Mouse (Mus musculus): Measurements from ENCODE around the gene Ahdc1. TPM values are rescaled to one million over a fixed set of nuclear protein-coding genes. Genes with fewer than 3 reads are reported as not detected.

The Ahdc1 gene
- polyA plus RNA-seq, 1 experiment from 2014 or later: 7.5 TPM

- no peak overlapping the region for H3K9ac ChIP-seq (ENCODE audit: low read length)
- DNase-seq (ENCODE audit: low spot score): no peak
- no peaks in the 10 kb centered on the region for H3K9me3 ChIP-seq (ENCODE audit: control insufficient read depth, low read length)
- H3K4me2 ChIP-seq (ENCODE audit: low read depth, low read length, severe bottlenecking): no peak overlapping the region
- peaks cover 17% of the 10 kb centered on the region for H3K4me1 ChIP-seq (replicated peaks; ENCODE audit: control insufficient read depth, insufficient read depth, low read length)
- no peaks in the 10 kb centered on the region for H3K36me3 ChIP-seq (ENCODE audit: control insufficient read depth, insufficient read depth, low read length)
- H3K27me3 ChIP-seq (ENCODE audit: control insufficient read depth, insufficient read depth, low read length): peaks cover 8% of the 10 kb centered on the region
- no peak for ATAC-seq (replicated peaks; ENCODE audit: low FRiP score)
- no peak overlapping the region for H3K4me3 ChIP-seq (ENCODE audit: low read depth, low read length)
- no peak overlapping the region for H3K27ac ChIP-seq (ENCODE audit: low read depth, low read length)
- WGBS: 92% methylated on average over 6 of the region's 6 CpGs
These were observed 76.2 kb downstream of the Ahdc1 start for GRCm38 (mm10) chr4:133087177-133087714.

DNA sequence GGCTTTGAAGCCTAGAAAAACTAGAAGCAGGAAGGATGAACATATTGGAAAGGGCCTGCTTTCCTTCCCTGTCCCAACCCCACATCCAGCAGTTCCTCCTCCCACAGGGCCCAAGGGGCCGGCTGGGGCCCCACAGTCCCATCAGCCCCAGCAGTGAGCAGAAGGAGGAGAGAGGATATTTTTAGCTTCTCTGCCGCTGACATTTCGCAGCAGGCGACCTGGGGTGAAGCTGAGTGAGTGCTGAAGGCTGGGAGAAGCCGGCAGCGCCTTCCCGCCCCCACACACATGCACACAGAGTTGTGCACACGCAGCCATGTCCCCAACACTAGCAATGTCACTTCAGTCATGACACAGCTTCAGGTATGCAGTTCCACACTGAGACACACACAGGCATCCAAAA, 76.8 kb downstream of the Ahdc1 start:
- WGBS: 50% methylated on average over 8 of the region's 8 CpGs
- Histone ChIP-seq H3K9me3 (ENCODE audit: control insufficient read depth, low read length) (no peaks in the 10 kb centered on the region), H3K36me3 (ENCODE audit: control insufficient read depth, insufficient read depth, low read length) (no peaks in the 10 kb centered on the region), H3K4me2 (ENCODE audit: low read depth, low read length, severe bottlenecking) (no peak overlapping the region), H3K27me3 (ENCODE audit: control insufficient read depth, insufficient read depth, low read length) (peaks cover 10% of the 10 kb centered on the region), H3K9ac (ENCODE audit: low read length) (no peak overlapping the region; the same call in 1 of the 2 replicates), H3K4me1 (replicated peaks; ENCODE audit: control insufficient read depth, insufficient read depth, low read length) (peaks cover 21% of the 10 kb centered on the region), H3K27ac (ENCODE audit: low read depth, low read length) (no peak overlapping the region), H3K4me3 (ENCODE audit: low read depth, low read length) (no peak overlapping the region)
- DNase-seq (ENCODE audit: low spot score) (no peak), ATAC-seq (replicated peaks; ENCODE audit: low FRiP score) (no peak)

DNA sequence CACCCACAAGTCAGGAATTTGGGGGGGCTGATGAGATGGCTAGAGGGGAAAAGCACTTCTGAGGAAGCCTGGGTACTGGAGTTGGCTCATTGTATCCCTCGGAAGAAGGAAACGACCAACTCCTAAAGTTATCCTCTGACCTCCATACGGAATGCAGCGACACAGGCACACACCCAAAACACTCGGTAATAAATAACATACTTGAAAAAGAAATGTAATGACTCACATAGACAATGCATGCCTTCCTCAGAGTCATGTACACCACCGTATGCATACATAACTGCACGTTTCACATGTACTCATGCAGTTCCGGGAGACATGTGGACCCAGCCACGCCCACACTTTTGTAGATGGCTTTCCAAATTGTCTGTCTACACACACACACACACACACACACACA, 78.3 kb downstream of the Ahdc1 start:
- H3K27ac ChIP-seq (ENCODE audit: low read depth, low read length): no peak overlapping the region
- peaks cover 10% of the 10 kb centered on the region for H3K27me3 ChIP-seq (ENCODE audit: control insufficient read depth, insufficient read depth, low read length)

DNA sequence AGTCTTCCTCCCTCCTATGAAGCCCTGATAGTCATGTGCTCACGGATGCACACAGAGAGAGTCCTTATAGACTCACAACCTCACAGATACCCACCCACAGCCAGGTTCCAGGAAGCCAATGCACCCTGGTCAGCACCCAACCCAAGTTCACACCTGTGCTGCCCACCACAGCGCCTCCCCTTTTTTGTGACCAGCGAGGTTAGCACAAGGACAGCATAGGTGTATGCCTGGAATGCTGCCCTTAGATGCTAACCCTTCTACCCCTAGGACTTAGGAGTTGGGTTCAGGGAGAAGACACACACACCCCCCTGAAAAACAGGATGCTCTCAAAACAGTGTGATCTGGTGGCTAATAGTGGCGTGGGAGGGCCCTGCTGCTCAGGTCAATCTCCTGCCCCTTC, 78.7 kb downstream of the Ahdc1 start:
- Histone ChIP-seq H3K36me3 (ENCODE audit: control insufficient read depth, insufficient read depth, low read length) (no peaks in the 10 kb centered on the region), H3K27me3 (ENCODE audit: control insufficient read depth, insufficient read depth, low read length) (peaks cover 9% of the 10 kb centered on the region), H3K4me2 (ENCODE audit: low read depth, low read length, severe bottlenecking) (no peak overlapping the region), H3K4me1 (replicated peaks; ENCODE audit: control insufficient read depth, insufficient read depth, low read length) (peaks cover 24% of the 10 kb centered on the region), H3K27ac (ENCODE audit: low read depth, low read length) (no peak overlapping the region), H3K9ac (ENCODE audit: low read length) (no peak overlapping the region), H3K4me3 (ENCODE audit: low read depth, low read length) (no peak overlapping the region), H3K9me3 (ENCODE audit: control insufficient read depth, low read length) (no peaks in the 10 kb centered on the region)
- 85% methylated on average over 4 of the region's 4 CpGs for WGBS
- ATAC-seq (replicated peaks; ENCODE audit: low FRiP score) (no peak), DNase-seq (ENCODE audit: low spot score) (no peak)

More for the DNA sequence above, 78.3 kb downstream of the Ahdc1 start:
- no peaks in the 10 kb centered on the region for H3K9me3 ChIP-seq (ENCODE audit: control insufficient read depth, low read length)
- ATAC-seq (replicated peaks; ENCODE audit: low FRiP score) (no peak), DNase-seq (ENCODE audit: low spot score) (no peak)
- no peaks in the 10 kb centered on the region for H3K36me3 ChIP-seq (ENCODE audit: control insufficient read depth, insufficient read depth, low read length)
- H3K9ac ChIP-seq (ENCODE audit: low read length): no peak overlapping the region
- peaks cover 25% of the 10 kb centered on the region for H3K4me1 ChIP-seq (replicated peaks; ENCODE audit: control insufficient read depth, insufficient read depth, low read length)
- H3K4me3 ChIP-seq (ENCODE audit: low read depth, low read length): no peak overlapping the region
- WGBS: 91% methylated on average over 9 of the region's 9 CpGs
- H3K4me2 ChIP-seq (ENCODE audit: low read depth, low read length, severe bottlenecking): no peak overlapping the region

DNA sequence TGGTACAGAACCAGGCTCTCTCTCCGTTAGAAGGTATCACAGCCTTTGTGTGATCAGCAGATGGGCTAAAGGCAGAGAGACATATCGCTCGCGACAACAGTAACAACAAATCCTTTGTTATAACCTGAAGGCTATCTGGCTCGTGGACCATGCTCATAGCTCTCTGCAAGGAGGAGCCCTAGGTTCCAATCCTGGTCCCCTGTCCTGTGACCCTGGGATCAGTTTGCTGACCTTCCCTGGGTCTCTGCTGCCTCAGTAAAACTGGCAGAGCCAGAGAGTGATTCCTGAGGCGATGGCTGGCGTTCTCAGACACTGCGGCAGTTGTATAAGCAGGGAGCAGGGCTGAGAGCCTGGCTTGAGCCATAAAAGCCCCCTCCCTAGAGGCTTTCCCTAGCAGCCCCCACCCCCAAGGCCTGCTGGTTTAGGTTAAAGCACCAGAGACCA, 79.2 kb downstream of the Ahdc1 start:
- Histone ChIP-seq H3K36me3 (ENCODE audit: control insufficient read depth, insufficient read depth, low read length) (no peaks in the 10 kb centered on the region), H3K27me3 (ENCODE audit: control insufficient read depth, insufficient read depth, low read length) (peaks cover 4% of the 10 kb centered on the region), H3K4me3 (ENCODE audit: low read depth, low read length) (no peak overlapping the region), H3K4me2 (ENCODE audit: low read depth, low read length, severe bottlenecking) (no peak overlapping the region), H3K4me1 (replicated peaks; ENCODE audit: control insufficient read depth, insufficient read depth, low read length) (peaks cover 24% of the 10 kb centered on the region), H3K9me3 (ENCODE audit: control insufficient read depth, low read length) (no peaks in the 10 kb centered on the region), H3K9ac (ENCODE audit: low read length) (peak overlapping the region; percentile 12; the same call in 1 of the 2 replicates), H3K27ac (ENCODE audit: low read depth, low read length) (no peak overlapping the region)
- ATAC-seq (replicated peaks; ENCODE audit: low FRiP score): no peak
- DNase-seq (ENCODE audit: low spot score): no peak
- 47% methylated on average over 8 of the region's 8 CpGs for whole genome bisulfite sequencing

DNA sequence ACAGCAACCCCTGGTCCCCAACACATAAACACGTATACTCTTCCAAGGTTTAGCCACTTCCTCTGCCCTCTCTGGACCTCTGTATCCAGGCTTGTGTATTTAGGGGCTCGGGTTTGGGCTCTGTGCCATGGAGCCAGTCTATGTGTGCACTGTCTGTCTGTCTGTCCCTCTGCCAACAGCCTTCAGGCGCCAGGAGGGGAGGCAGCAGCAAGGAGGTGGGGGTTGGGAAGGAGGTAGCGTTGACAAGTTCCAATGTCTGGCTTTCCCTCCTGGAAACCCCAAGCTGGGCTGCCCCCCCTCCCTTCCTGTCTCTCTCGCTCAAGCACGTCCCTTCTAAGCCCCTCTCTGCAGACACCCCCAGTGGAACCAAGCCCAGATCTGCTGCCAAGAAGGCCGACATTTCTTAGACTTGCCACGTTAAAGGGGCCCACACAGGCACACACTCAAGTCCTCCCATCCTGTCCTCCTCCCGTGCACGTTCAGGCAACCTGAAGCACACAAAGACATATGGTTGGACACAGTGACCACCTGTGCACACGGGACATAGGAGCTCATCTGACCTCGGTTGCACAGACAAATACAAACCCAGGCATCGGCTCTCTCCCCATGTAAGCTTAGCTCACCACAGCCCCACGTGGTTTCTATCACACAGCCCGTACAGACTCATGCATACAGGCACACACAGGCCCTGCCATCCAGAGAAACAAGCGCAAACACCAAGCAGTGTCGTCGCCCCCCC, 79.8 kb downstream of the Ahdc1 start:
- Histone ChIP-seq H3K4me1 (replicated peaks; ENCODE audit: control insufficient read depth, insufficient read depth, low read length) (peaks cover 25% of the 10 kb centered on the region), H3K9ac (ENCODE audit: low read length) (peak overlapping the region; percentile 12; the same call in 1 of the 2 replicates), H3K36me3 (ENCODE audit: control insufficient read depth, insufficient read depth, low read length) (no peaks in the 10 kb centered on the region), H3K4me3 (ENCODE audit: low read depth, low read length) (no peak overlapping the region), H3K4me2 (ENCODE audit: low read depth, low read length, severe bottlenecking) (no peak overlapping the region), H3K27ac (ENCODE audit: low read depth, low read length) (no peak overlapping the region), H3K9me3 (ENCODE audit: control insufficient read depth, low read length) (no peaks in the 10 kb centered on the region), H3K27me3 (ENCODE audit: control insufficient read depth, insufficient read depth, low read length) (peaks cover 2% of the 10 kb centered on the region; the same call in 1 of the 2 replicates)
- 51% methylated on average over 16 of the region's 18 CpGs for WGBS
- no peak for ATAC-seq (replicated peaks; ENCODE audit: low FRiP score)
- no peak for DNase-seq (ENCODE audit: low spot score)

GRCm38 (mm10) chr4:133091459-133091785, 80.4 kb downstream of the Ahdc1 start:
- H3K27me3 ChIP-seq (ENCODE audit: control insufficient read depth, insufficient read depth, low read length): peaks cover 2% of the 10 kb centered on the region; the same call in 1 of the 2 replicates
- ATAC-seq (replicated peaks; ENCODE audit: low FRiP score) (no peak), DNase-seq (ENCODE audit: low spot score) (no peak)
- H3K36me3 ChIP-seq (ENCODE audit: control insufficient read depth, insufficient read depth, low read length): no peaks in the 10 kb centered on the region
- no peak overlapping the region for H3K4me2 ChIP-seq (ENCODE audit: low read depth, low read length, severe bottlenecking)
- WGBS: 86% methylated on average over 3 of the region's 4 CpGs
- H3K4me3 ChIP-seq (ENCODE audit: low read depth, low read length): no peak overlapping the region
- H3K9ac ChIP-seq (ENCODE audit: low read length): no peak overlapping the region
- no peaks in the 10 kb centered on the region for H3K9me3 ChIP-seq (ENCODE audit: control insufficient read depth, low read length)
- peaks cover 24% of the 10 kb centered on the region for H3K4me1 ChIP-seq (replicated peaks; ENCODE audit: control insufficient read depth, insufficient read depth, low read length)
- no peak overlapping the region for H3K27ac ChIP-seq (ENCODE audit: low read depth, low read length)

DNA sequence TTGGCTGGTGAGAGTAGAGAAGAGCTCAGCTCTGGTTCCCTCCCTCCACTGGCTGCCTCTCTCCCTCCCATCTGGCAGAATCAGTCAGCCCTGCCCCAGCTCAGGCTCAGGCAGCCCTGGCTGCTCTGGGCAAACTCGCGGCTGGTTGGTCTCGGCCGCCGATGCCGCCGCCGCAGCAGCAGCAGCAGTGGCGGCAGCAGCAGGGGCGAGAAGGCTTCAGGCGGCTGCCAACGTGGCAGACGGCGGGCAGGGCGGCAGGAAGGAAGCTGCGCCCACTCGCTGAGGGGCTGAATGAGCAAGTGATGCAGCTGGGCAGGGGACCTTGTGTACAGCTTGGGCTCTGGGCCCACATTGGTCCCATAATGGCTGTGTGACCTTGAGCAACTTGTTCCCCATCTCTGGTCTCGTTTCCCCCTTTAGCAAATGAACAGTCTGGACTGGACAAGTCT, 81.4 kb downstream of the Ahdc1 start:
- peak overlapping the region; percentile 24; the same call in 1 of the 2 replicates for H3K4me2 ChIP-seq (ENCODE audit: low read depth, low read length, severe bottlenecking)
- H3K9ac ChIP-seq (ENCODE audit: low read length): peak overlapping the region; percentile 47
- H3K27ac ChIP-seq (ENCODE audit: low read depth, low read length): peak overlapping the region; percentile 53; the same call in 1 of the 2 replicates
- H3K36me3 ChIP-seq (ENCODE audit: control insufficient read depth, insufficient read depth, low read length): no peaks in the 10 kb centered on the region
- DNase-seq (ENCODE audit: low spot score) (no peak), ATAC-seq (replicated peaks; ENCODE audit: low FRiP score) (0 out of 2 replicates have a peak, but pooled peaks have one; percentile 22)
- no peaks in the 10 kb centered on the region for H3K9me3 ChIP-seq (ENCODE audit: control insufficient read depth, low read length)
- no peak overlapping the region for H3K4me3 ChIP-seq (ENCODE audit: low read depth, low read length)
- WGBS: 7% methylated on average over 18 of the region's 18 CpGs
- H3K27me3 ChIP-seq (ENCODE audit: control insufficient read depth, insufficient read depth, low read length): peaks cover 2% of the 10 kb centered on the region; the same call in 1 of the 2 replicates
- peaks cover 22% of the 10 kb centered on the region for H3K4me1 ChIP-seq (replicated peaks; ENCODE audit: control insufficient read depth, insufficient read depth, low read length)

All from forebrain, embryonic 11.5 days (tissue).